Mouse (Mus musculus) ES-E14 (cell line): Measurements from ENCODE around the gene Nsg2. TPM values are rescaled to one million over a fixed set of nuclear protein-coding genes. Genes with fewer than 3 reads are reported as not detected.

Source experiments
- DNase-seq: peaks from one replicate; pipeline ENCODE4 v3.0.0-alpha.2; 2013; ENCODE audit warnings: low read depth, low spot score
- H3K27ac ChIP-seq: 2 replicates; pipeline ENCODE4 v1.5.1; 2012; ENCODE audit warnings: low read depth, mild to moderate bottlenecking, low read length, moderate library complexity, mixed read lengths; ENCODE audit not compliant: poor library complexity, insufficient read depth, severe bottlenecking
- H3K36me3 ChIP-seq: 2 replicates; pipeline ENCODE4 v1.6.1; 2012; ENCODE audit warnings: mild to moderate bottlenecking, low read length, moderate library complexity, mixed read lengths; ENCODE audit not compliant: control insufficient read depth, poor library complexity, insufficient read depth, severe bottlenecking
- H3K4me1 ChIP-seq, 2 experiments: fragments of 150-350 bp in 1 of 2; sonication (generic) in 1 of 2; 2 replicates each; pipeline ENCODE4 v1.6.1; 2012; ENCODE audit warnings: low read length in 2 of 2, mild to moderate bottlenecking in 1 of 2, mixed read lengths in 1 of 2; ENCODE audit not compliant: control insufficient read depth in 2 of 2, insufficient read depth in 2 of 2, poor library complexity in 1 of 2
- H3K4me3 ChIP-seq, 2 experiments: fragments of 150-350 bp in 1 of 2; sonication (generic) in 1 of 2; 2 replicates each; pipeline ENCODE4 v1.5.1; 2012; ENCODE audit warnings: low read length in 2 of 2, low read depth in 1 of 2, mild to moderate bottlenecking in 1 of 2, mixed read lengths in 1 of 2; ENCODE audit not compliant: insufficient read depth in 1 of 2, poor library complexity in 1 of 2, severe bottlenecking in 1 of 2
- H3K9ac ChIP-seq: 2 replicates; pipeline ENCODE4 v1.6.1; 2012; ENCODE audit warnings: low read depth, mild to moderate bottlenecking, low read length, mixed read lengths; ENCODE audit not compliant: poor library complexity, insufficient read depth, severe bottlenecking
- H3K9me3 ChIP-seq: fragments of 150-350 bp; sonication (generic); 2 replicates; pipeline ENCODE4 v1.6.1; 2012; ENCODE audit warnings: low read depth, mild to moderate bottlenecking, low read length; ENCODE audit not compliant: control insufficient read depth, insufficient read depth
- CHD2 ChIP-seq: IDR thresholded peaks from 2 replicates; pipeline ENCODE4 v1.6.1; 2014; ENCODE audit warnings: mild to moderate bottlenecking, low read depth, low read length, inconsistent platforms
- HCFC1 ChIP-seq: IDR thresholded peaks from 2 replicates; pipeline ENCODE4 v1.6.1; 2012; ENCODE audit warnings: low read length, inconsistent platforms, borderline replicate concordance; ENCODE audit not compliant: insufficient read depth
- MAFK ChIP-seq: IDR thresholded peaks from 2 replicates; pipeline ENCODE4 v1.6.1; 2014; ENCODE audit warnings: mild to moderate bottlenecking, low read depth, low read length, inconsistent platforms; ENCODE audit not compliant: insufficient read depth
- ZC3H11A ChIP-seq: IDR thresholded peaks from 2 replicates; pipeline ENCODE4 v1.6.1; 2012; ENCODE audit warnings: low read depth, mild to moderate bottlenecking, inconsistent platforms, low read length, borderline replicate concordance
- ZNF384 ChIP-seq: IDR thresholded peaks from 2 replicates; pipeline ENCODE4 v1.6.1; 2012; ENCODE audit warnings: low read depth, low read length, inconsistent platforms
- in situ Hi-C, 2 experiments: fragments of 600-800 bp; cut with MboI; formaldehyde crosslinking; loops; one replicate each; pipeline ENCODE4 v1.15.1; 2025; ENCODE audit warnings: low sequenced_read_pairs in 2 of 2, inconsistent platforms in 1 of 2; ENCODE audit not compliant: unreplicated experiment in 2 of 2
- total RNA-seq: library from RNA; depleted of rRNA; stranded (reverse); fragments of 300-350 nt; gene quantifications from 2 replicates; pipeline ENCODE4 v1.2.3, GENCODE M21; 2012; rRNA removed

The Nsg2 gene
- total RNA-seq, 1 experiment = 1.3 TPM

DNA sequence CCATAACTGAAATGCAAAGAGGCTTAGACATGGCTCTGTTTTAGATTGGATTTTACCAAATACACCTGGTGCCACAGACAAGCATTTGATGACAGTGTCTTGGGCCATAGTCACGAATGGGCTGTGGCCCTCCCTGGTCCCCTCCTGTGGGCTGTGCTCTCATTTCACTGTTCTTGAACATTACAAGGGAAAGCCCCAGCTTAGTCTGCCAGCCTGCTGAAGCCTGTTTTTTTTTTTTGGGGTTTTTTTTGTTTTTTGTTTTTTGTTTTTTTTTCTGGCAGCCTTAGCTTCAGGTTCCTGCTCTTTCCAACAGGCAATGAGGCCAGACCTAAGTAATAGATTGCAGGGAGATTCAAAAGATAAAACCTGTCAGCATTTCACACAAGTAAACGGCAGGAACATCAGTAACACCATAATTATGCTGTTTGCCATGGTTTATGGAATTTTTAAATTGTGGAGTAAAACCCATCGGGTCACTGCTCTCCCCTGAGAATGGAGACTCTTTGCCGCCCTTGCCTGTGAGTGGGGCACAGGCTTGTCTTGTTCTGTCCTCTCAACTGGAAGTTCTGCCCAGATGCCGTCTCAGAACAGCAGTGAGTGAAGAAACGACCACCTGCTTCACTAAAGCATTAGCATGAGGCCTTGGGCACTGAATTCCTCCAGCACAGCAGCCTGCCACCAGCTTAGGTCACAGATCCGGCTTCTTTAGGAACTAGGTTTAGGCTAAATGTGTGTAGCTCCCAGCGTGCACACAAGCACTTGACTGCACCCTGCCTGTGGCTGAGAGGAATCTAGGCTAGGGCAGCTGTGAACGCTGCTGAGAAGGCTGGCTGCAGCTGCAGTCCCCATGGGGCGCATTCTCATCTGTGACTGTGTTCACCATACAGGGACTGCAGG lies 105.7 kb downstream of the Nsg2 start:
- TF ChIP-seq ZC3H11A = no peak
- no peak for TF ChIP-seq ZNF384
- TF ChIP-seq CHD2 = no peak
- TF ChIP-seq HCFC1 = no peak
- TF ChIP-seq MAFK = no peak
- H3K9ac ChIP-seq = no peak overlapping the region
- H3K27ac ChIP-seq = no peak overlapping the region
- peaks cover 3 to 11% of the 10 kb centered on the region in 2 experiments; a peak in 2 of 4 replicates for H3K4me1 ChIP-seq
- DNase-seq = no peak
- no peaks in the 10 kb centered on the region for H3K36me3 ChIP-seq
- in situ Hi-C loops = no loop called here
- H3K9me3 ChIP-seq = no peaks in the 10 kb centered on the region
- H3K4me3 ChIP-seq = no peak overlapping the region

DNA sequence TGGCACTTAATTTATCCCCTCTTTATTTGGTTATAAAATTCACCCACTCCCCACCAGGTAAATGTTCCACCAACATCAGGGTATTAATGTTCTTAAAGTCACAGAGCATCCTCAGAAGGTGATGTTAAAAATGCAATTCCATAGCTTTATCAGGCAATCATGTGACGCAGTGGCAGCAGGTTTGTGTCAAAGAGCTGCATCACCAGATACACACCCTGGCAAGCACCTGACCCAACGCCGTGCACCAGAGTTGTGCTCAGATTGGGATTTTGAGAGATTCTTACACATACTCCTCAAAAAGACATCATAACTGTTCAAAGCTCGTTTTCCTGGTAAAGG lies 106.4 kb downstream of the Nsg2 start:
- no peak overlapping the region for H3K27ac ChIP-seq
- no peak for DNase-seq
- no peaks in the 10 kb centered on the region for H3K9me3 ChIP-seq
- no peak overlapping the region for H3K4me3 ChIP-seq
- H3K4me1 ChIP-seq = peaks cover 3 to 11% of the 10 kb centered on the region in 2 experiments; a peak in 2 of 4 replicates
- H3K36me3 ChIP-seq = no peaks in the 10 kb centered on the region
- in situ Hi-C loops = no loop called here
- no peak for TF ChIP-seq CHD2
- no peak for TF ChIP-seq MAFK
- TF ChIP-seq ZNF384 = no peak
- TF ChIP-seq HCFC1 = no peak
- no peak for TF ChIP-seq ZC3H11A
- H3K9ac ChIP-seq = no peak overlapping the region

DNA sequence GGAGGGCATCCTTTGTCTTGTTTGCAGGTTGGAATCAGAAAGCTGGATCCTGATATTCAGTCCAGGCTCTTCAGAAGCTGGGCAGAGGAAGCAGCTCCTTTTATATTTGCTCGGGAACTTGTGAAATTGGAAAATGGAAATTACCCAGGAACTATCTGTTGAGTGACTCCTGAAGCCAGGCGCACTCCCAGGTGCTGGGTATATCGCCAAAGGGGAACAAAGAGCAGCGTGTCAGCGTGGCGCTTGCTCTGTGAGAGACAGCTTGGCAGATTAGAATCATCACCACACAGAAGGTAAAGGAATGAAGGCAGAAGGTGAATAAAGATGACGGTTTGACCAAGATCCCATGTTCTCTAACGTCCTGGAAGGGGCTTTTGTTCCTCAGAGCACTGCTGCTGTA lies 108.2 kb downstream of the Nsg2 start:
- TF ChIP-seq ZNF384 (no peak), MAFK (no peak), CHD2 (no peak), HCFC1 (no peak), ZC3H11A (no peak)
- Histone ChIP-seq H3K9me3 (no peaks in the 10 kb centered on the region), H3K4me3 (no peak overlapping the region), H3K27ac (no peak overlapping the region), H3K36me3 (no peaks in the 10 kb centered on the region), H3K4me1 (peaks cover 0 to 8% of the 10 kb centered on the region in 2 experiments; a peak in 1 of 4 replicates), H3K9ac (no peak overlapping the region)
- DNase-seq = no peak
- in situ Hi-C loops = no loop called here

Other genes with a start within 250 kb of the Nsg2 start
- gene Cpeb4, start 128.3 kb upstream of the Nsg2 start, total RNA-seq = 7.8 and 11.5 TPM in 2 replicates
- gene 4930524B15Rik, start 34.9 kb upstream of the Nsg2 start, total RNA-seq = 0.58 and 1.3 TPM in 2 replicates
- 0.13 and 0.21 TPM in 2 replicates for gene Il9r, start 199.8 kb downstream of the Nsg2 start, total RNA-seq
- 79.5 and 85.4 TPM in 2 replicates for gene Snrnp25, start 205.0 kb downstream of the Nsg2 start, total RNA-seq
- 24.8 and 58.9 TPM in 2 replicates for gene Rhbdf1, start 221.8 kb downstream of the Nsg2 start, total RNA-seq
- 30.6 and 32.3 TPM in 2 replicates for gene Mpg, start 226.0 kb downstream of the Nsg2 start, total RNA-seq